Mouse (Mus musculus) A20 (cell line): Measurements from ENCODE around the gene 1700001K19Rik.
"Not testable (repeated sequence)": the region's sequence is repeated elsewhere in the genome, so short reads cannot be mapped to it uniquely, and the experiment has no call there.

Experiments used
- DNase-seq: peaks from one replicate; pipeline ENCODE4 v3.0.0-alpha.2; 2011; ENCODE audit warnings: low read depth, low spot score

1700001K19Rik gene

DNA sequence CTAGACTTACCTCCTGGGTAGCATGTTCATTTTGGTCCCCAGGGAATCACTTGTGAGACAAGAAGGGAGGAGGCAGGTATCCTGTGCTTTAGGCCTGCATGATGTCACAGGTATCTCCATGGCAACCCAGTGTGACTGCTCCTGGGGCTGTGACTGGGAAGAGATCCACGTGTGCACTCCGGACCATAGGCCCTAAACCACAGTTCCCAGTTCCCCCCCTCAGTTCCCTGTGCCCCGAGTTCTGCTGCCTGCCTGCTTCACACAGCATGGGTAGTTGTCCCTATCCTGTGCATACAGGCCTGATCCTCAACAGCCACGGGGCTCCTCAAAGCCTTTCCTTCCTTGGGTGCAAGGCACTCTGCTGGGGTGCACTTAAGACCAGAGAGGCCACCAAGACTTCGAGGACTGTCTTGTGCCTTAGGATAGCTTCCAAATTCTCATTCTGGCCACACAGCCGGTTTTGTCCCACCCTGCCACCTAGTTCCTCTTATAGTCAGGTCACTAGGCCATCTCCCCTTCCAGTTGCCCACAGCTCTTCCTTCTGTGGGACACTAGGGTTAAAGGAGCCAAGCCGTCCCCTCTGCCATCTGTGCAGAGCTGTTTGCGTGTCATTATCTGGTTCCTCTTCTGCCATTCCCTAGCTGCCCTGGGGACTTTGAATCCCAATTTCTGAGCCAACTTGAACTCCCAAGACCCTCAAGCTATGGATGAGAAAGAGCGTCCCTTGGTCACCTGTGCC is at the start of gene 1700001K19Rik:
1700001K19Rik (minus strand) TSS at position 59 of the 739 bp plus-strand sequence.
- DNase-seq, result no peak

- peak; percentile 63 for DNase-seq
Observed at GRCm38 (mm10) chr12:110726428-110726827, 44.0 kb upstream of the 1700001K19Rik start.

- DNase-seq, result peak; percentile 86
Observed at GRCm38 (mm10) chr12:110725489-110725888, 43.1 kb upstream of the 1700001K19Rik start.

- peak; percentile 29 for DNase-seq
Observed at GRCm38 (mm10) chr12:110725051-110725450, 42.6 kb upstream of the 1700001K19Rik start.

DNA sequence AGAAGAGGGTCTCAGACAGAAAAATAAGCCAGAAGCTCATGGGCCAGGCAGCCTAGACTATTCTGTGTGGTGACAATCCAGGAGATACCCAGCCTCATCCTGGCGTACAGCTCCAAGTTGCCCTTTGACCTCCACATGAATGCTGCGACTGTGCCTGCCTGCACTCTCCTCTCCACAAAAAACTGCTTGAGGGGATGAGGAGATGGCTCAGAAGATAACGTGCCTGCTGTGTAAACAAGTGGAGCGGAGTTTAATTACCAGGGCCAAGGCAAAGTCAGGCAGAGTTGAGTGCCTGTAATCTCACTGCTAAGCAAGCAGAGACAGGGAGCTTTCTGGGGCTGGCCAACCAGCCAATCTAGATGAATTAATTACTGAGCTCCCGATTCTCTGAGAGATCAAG is 33.6 kb upstream of the 1700001K19Rik start:
- no peak for DNase-seq

DNA sequence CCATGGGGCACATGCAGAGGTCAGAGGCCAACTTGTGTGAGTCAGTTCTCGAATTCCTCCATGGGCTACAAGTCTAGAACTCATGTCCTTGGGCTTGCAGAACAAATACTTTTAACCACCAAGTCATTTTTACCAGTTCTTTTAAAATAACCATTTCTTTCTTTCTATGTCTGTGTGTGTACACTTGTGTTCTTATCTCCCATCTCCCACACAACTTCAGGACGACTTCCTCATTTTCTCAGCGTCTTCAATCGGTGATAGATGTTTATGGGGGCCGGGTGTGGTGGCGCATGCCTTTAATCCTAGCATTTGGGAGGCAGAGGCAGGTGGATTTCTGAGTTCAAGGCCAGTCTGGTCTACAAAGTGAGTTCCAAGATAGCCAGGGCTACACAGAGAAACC is 31.8 kb upstream of the 1700001K19Rik start:
- no peak for DNase-seq

DNA sequence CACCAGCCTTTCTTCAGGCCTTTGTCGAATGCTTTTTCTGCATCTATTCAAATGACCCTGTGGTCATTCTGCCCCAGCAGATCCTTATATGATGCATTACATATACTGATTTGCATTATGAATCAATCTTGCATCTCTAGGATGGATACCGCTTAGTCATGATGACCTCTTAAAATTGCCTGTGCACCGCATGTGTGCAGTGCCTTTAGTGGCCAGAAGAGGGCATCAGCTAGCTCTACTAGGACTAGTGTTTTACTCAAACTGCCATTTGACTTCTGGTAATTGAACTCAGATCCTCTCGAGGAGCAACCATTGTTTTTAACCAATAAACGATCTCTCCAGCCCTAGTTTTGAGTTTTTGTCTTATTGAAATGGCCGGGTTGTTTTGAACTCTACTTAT is 31.4 kb upstream of the 1700001K19Rik start:
- DNase-seq, result peak; percentile 62

DNA sequence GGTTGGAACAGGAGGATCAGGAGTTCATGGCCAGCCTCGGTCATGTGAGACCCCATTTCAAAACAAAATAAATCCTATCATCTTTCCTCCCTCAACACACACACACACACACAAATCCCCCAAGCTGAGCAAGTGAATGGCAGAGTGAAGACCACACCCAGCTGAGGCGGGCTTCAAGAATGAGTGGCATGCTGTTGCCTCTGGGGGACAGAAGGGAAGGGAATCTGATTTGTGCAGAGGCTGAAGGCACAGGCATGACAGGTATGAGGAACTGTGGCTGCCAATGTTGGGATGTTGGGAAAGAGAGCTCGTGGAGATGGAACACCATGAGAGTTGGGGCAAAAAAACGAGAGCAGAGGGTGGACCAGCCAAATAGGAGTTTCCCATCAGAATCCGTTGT is 28.9 kb upstream of the 1700001K19Rik start:
- no peak for DNase-seq

GRCm38 (mm10) chr12:110707451-110707850 is 25.0 kb upstream of the 1700001K19Rik start:
- no peak for DNase-seq

DNA sequence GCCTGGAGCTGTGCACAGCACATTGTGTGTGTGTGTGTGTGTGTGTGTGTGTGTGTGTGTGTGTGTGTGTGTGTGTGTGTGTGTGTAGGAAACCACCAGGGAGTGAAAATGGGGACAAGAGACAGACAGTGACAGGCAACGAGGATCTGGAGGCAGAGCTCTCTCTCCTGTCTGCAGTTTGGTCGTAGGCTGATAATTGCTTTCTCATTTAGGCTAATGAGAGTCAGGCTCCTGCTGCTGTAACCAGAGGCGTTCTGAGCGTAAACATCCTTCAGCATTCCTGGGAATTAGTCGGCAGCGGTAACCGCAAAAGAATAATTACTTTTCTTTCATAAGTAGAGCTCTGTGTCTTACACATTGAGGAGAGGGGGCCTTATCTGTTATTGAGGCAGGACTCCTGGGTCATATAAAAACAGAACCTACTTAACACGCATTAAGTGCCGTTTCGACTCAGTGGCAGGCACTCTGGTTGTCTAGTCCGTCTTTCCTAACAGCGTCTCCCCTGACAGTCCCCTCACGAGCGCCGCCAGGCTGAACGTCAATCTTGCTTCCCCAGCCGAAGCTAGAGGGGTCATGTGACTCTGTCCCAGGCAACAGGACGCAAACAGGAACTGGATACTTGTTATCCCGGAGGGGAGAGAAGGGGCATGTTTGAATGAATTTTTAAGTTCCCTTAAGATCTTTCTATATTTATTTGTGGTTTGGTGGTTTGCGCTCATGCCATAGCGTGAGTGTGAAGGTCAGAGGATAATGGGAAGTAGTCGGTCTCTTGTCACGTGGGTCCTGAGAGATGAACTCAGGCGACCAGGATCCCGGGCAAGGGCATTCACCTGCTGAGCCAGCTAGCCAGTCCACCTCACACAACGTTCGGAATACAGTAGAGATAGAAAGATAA is 24.2 kb upstream of the 1700001K19Rik start:
- DNase-seq, result peak; percentile 70

DNA sequence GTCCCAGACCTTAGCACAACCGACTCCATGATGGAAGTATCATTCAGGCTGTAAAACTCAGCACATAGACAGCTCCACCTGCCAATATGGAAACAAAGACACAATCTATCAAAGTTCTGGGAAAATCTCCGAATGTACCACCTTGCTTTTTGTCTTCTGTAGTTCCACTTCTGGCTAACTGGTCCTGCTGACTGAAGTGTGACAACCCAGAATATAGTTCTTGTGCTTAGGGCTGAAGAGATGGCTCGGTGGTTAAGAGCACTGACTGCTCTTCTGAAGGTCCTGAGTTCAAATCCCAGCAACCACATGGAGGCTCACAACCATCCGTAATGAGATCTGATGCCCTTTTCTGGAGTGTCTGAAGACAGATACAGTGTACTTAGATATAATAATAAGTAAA is 23.0 kb upstream of the 1700001K19Rik start:
- DNase-seq, result not testable (repeated sequence)

DNA sequence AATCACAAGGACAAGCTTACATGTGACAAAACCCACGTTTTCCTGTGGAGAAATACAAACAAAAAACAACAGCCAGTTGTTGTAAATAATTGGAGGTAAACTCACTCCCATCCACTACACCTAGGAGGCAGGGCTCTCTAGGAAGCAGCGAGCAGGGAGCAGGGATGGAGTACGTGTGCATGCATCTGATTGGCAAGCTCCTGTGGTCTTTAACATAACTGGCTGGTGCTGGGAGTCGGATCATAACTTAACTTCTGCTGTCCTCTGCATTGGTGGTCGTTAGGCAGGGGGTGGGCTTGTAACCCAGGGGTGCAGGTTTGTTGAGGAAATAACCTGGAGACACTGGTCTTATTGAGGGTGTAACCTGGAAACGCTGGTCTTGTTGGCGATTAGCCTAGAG is 21.3 kb upstream of the 1700001K19Rik start:
- DNase-seq, result no peak

DNA sequence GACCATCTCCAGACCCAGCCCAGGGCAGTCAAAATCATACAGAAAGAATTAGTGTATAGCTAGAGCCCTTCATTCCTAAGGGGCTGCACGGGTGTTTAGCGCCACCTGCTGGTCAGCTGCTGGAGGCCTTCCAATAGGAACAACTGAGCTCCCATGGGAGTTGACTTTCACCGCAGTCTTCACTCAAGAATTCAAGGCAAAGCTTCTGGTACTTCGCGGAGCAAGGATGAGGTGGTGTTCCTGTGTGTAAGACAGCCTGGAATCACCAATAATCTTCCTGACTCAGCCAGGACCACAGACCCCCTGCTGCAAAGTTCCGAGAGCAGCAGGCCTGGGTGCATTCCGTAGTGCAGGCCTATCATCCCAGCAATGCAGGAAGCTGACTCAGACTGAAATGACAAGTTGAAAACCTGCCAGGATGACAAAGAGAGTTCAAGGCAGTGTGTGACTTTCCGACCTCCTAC is 20.6 kb upstream of the 1700001K19Rik start:
- DNase-seq, result peak; percentile 74

GRCm38 (mm10) chr12:110702556-110702955 is 20.1 kb upstream of the 1700001K19Rik start, which contains the start of gene Hsp90aa1:
TSS of gene Hsp90aa1 (minus strand) at chr12:110702728.
- DNase-seq, result no peak

- peak; percentile 39 for DNase-seq
Observed at GRCm38 (mm10) chr12:110701363-110701762, 18.9 kb upstream of the 1700001K19Rik start.

GRCm38 (mm10) chr12:110700730-110701129 is 18.3 kb upstream of the 1700001K19Rik start:
- no peak for DNase-seq

DNA sequence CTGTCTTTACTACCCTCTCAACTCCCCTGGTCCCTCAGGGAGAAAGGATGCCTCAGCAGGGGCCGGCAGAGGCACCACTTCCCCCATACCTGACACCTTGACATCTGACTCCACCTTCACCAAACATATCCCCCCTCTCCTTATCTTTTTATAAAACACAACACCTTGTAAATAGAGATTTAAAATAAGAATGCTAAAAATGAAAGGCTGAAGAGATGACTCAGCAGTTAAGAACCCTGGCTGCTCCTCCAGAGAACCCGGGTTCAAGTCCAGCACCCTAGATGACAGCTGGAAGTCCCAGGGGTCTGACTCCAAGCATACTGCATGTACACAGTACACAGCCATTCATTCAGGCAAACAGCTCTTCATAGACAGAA is 16.7 kb upstream of the 1700001K19Rik start:
- DNase-seq, result no peak

DNA sequence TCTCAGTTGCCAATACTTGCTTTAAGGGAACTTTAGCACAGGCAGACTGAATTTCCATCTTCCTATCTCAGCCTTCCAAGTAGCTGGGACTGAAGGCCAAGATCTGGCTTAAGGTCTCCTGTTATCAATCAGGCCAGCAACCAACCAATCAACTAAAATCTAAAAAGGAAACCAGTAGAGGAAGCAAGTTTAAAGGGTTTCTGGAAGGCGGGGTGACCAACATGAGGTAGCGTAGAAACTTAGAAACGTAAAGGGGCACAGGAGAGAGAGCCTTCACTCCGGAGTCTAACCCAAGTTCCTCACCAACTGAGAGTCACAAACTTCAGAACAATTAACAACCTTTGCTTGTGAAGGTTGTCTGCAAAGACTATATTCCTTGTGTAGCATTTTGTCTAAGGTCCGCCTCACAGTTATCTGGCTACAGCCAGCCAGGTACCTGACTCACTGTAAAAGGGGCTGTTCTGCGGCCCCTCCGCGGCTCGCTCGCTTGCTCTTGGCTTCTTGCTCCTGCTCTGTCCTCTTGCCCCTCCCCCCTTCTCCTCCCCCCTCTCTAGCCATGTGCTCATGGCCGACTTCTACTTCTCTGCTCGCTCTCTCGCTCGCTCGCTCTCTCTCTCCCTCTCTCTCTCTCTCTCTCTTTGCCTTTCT is 16.2 kb upstream of the 1700001K19Rik start:
- peak; percentile 79 for DNase-seq

DNA sequence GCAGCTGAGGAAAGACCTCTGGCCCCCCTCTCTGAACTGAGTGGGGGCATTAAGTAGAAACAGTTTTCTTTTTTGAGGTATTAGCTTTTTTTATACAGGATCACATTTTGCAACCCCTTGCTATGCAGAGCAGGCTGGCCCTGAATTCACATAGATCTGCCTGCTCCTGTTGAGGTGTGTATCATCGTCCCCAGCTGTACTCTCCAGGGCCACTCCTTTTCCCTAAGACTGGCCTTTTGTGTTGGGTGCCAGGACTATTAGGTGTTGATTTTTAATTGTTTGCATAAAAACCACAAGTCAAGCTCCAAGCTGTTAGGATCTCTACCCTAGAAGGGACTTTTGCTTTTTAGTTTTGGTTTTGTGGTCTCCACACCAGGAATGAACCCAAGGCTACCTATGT is 15.7 kb upstream of the 1700001K19Rik start:
- DNase-seq, result no peak

DNA sequence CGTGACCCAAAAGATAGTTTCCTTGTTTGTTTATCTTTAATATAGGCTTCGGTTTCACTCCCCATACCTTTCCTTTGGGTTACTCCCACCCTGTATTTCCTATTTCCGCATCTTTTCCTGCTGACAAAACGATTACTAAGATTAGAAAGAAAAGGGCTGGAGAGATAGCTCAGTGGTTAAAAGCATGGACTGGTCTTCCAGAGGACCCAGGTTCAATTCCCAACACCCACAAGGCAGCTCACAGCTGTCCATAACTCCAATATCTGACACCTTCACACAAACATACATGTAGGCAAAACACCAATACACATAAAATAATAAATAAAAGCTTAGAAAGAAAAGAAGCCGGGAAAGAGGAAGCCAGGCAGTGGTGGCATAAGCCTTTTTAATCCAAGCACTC is 15.0 kb upstream of the 1700001K19Rik start:
- peak; percentile 37 for DNase-seq

- DNase-seq, result no peak
Observed at GRCm38 (mm10) chr12:110696975-110697400, 14.6 kb upstream of the 1700001K19Rik start.
